Mouse (Mus musculus): ENCODE measurements around the gene Ilkap. TPM values are rescaled to one million over a fixed set of nuclear protein-coding genes. Genes with fewer than 3 reads are reported as not detected.

Gene Ilkap
- polyA plus RNA-seq, 1 experiment from 2014 or later: 153 TPM

DNA sequence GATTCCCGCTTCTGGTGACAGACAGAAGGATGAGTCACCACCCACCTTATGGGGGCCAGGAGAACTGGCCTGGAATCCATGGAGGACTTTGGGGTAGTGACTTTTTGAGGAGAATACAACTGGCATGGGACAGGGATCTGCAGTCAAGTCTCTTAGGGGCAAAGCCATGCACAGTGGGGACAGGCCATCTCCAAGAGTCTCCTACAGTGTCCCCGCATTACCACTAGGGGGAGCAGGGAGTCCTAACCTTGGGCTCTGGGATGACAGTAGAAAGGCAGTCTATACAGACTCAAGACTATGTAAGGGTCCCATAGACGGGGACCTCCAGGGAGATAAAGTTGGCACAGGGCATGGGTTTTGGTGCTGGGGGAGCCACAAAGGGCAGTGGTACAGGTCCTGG is 51.7 kb downstream of the Ilkap start:
- Histone ChIP-seq H3K9ac (replicated peaks) (no peak overlapping the region), H3K4me2 (replicated peaks) (no peak overlapping the region), H3K27ac (replicated peaks) (no peak overlapping the region), H3K4me3 (no peak overlapping the region), H3K4me1 (peaks cover 10% of the 10 kb centered on the region), H3K27me3 (peaks cover 53% of the 10 kb centered on the region), H3K36me3 (no peaks in the 10 kb centered on the region), H3K9me3 (no peaks in the 10 kb centered on the region)
- 36% methylated on average over 3 of the region's 3 CpGs for WGBS
- peak; percentile 49; the same call in 1 of the 2 replicates for ATAC-seq (ENCODE audit: low FRiP score, low read depth)

DNA sequence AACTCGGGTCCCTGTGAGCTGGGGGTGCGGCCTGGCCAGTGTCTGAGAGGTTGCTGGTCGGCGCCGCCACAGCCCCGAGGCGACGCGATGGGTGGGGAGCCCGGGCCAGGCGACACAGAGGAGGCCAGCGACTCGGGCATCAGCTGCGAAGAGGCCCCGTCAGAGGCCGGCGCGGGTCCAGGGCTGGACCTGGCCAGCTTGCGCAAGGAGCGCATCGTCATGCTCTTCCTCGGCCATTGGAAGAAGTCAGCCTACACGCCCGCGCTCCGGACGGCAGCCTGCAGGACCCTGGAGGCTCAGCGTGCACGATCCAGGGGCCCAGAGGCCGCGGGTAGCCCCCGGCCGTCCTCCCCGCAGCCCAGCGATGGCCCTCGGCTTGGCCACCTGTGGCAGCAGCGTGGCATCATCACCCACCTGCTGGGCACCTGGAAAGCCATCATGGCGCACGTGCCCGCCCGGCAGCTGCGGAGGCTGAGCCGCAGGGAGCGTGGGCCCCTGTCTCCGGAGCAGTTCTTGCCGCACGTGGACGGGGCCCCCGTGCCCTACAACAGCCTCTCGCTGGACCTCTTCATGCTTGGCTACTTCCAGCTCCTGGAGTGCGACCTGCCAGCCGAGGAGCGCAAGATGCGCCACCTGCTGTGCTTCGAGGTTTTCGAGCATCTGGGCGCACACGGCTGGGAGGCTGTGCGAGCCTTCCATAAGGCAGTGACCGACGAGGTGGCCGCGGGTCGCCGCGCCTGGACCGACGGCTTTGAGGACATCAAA is 53.5 kb downstream of the Ilkap start:
- no peak overlapping the region for H3K27ac ChIP-seq (replicated peaks)
- WGBS: 4% methylated on average over 68 of the region's 68 CpGs
- H3K4me2 ChIP-seq (replicated peaks): peak overlapping the region; percentile 51
- 0 out of 2 replicates have a peak overlapping the region, but pooled peaks have one; percentile 24 for H3K9ac ChIP-seq (replicated peaks)
- H3K9me3 ChIP-seq: no peaks in the 10 kb centered on the region
- H3K4me3 ChIP-seq: peak overlapping the region; percentile 30
- ATAC-seq (ENCODE audit: low FRiP score, low read depth): no peak
- H3K27me3 ChIP-seq: peaks cover 57% of the 10 kb centered on the region
- H3K4me1 ChIP-seq: peaks cover 10% of the 10 kb centered on the region
- H3K36me3 ChIP-seq: no peaks in the 10 kb centered on the region

DNA sequence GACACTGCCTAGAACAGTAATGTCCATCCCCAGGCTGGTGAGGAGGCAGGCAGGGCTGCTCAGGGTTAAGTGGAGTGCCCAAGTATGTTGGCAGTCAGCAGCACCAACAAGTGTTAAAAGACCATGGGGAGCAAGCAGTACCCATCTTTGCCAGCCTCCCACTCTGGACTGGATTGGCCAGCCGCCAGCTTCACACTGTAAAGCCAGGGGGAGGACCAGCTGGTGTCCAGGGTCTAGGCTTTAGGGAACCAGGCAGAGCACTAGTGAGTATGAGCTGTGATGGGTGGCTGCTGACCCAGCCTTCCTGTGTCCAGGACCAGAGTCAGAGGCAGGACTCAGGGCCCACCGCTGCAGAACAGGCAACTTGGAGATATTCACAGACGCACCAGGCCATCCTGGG is 54.6 kb downstream of the Ilkap start:
- no peak overlapping the region for H3K4me2 ChIP-seq (replicated peaks)
- H3K36me3 ChIP-seq: no peaks in the 10 kb centered on the region
- H3K9me3 ChIP-seq: no peaks in the 10 kb centered on the region
- H3K27me3 ChIP-seq: peaks cover 57% of the 10 kb centered on the region
- WGBS: 82% methylated on average over 3 of the region's 3 CpGs
- peaks cover 10% of the 10 kb centered on the region for H3K4me1 ChIP-seq
- no peak for ATAC-seq (ENCODE audit: low FRiP score, low read depth)
- H3K4me3 ChIP-seq: no peak overlapping the region
- no peak overlapping the region for H3K27ac ChIP-seq (replicated peaks)
- no peak overlapping the region for H3K9ac ChIP-seq (replicated peaks)

DNA sequence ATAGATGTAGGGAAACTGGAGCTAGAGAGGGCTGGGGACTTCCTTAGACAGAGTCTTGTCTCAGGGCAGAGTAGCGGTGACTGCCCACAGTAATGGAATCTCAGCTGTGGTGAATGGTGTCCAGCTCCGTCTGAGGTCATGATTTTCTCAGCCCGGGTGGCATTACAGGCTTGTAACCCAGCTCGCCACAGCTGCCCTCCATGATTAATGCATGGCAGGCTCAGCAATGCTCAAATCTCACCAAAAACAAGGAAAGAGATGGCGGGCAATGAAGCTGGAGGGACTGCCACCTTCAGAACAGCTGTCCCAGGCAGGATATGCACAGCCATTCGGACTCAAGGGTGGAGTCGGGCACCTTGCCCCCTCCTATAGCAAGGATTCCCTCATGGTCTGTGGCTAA is 61.3 kb downstream of the Ilkap start:
- Histone ChIP-seq H3K27ac (replicated peaks) (no peak overlapping the region), H3K4me1 (no peaks in the 10 kb centered on the region), H3K4me3 (no peak overlapping the region), H3K4me2 (replicated peaks) (no peak overlapping the region), H3K27me3 (peaks cover 9% of the 10 kb centered on the region), H3K9me3 (no peaks in the 10 kb centered on the region), H3K9ac (replicated peaks) (no peak overlapping the region), H3K36me3 (no peaks in the 10 kb centered on the region)
- no peak for ATAC-seq (ENCODE audit: low FRiP score, low read depth)
- 89% methylated on average over 7 of the region's 7 CpGs for WGBS

- no peaks in the 10 kb centered on the region for H3K9me3 ChIP-seq
- H3K36me3 ChIP-seq: no peaks in the 10 kb centered on the region
- H3K9ac ChIP-seq (replicated peaks): no peak overlapping the region
- no peaks in the 10 kb centered on the region for H3K27me3 ChIP-seq
- no peak for ATAC-seq (ENCODE audit: low FRiP score, low read depth)
- no peak overlapping the region for H3K27ac ChIP-seq (replicated peaks)
- H3K4me1 ChIP-seq: no peaks in the 10 kb centered on the region
- H3K4me2 ChIP-seq (replicated peaks): no peak overlapping the region
- H3K4me3 ChIP-seq: no peak overlapping the region
Measured at GRCm38 (mm10) chr1:91333582-91333981, 65.0 kb downstream of the Ilkap start.

GRCm38 (mm10) chr1:91332102-91332501 is 66.5 kb downstream of the Ilkap start:
- no peak overlapping the region for H3K27ac ChIP-seq (replicated peaks)
- no peak overlapping the region for H3K4me3 ChIP-seq
- 70% methylated on average over 4 of the region's 4 CpGs for WGBS
- no peaks in the 10 kb centered on the region for H3K4me1 ChIP-seq
- H3K9ac ChIP-seq (replicated peaks): no peak overlapping the region
- H3K27me3 ChIP-seq: no peaks in the 10 kb centered on the region
- no peak for ATAC-seq (ENCODE audit: low FRiP score, low read depth)
- H3K9me3 ChIP-seq: no peaks in the 10 kb centered on the region
- H3K36me3 ChIP-seq: no peaks in the 10 kb centered on the region
- no peak overlapping the region for H3K4me2 ChIP-seq (replicated peaks)

DNA sequence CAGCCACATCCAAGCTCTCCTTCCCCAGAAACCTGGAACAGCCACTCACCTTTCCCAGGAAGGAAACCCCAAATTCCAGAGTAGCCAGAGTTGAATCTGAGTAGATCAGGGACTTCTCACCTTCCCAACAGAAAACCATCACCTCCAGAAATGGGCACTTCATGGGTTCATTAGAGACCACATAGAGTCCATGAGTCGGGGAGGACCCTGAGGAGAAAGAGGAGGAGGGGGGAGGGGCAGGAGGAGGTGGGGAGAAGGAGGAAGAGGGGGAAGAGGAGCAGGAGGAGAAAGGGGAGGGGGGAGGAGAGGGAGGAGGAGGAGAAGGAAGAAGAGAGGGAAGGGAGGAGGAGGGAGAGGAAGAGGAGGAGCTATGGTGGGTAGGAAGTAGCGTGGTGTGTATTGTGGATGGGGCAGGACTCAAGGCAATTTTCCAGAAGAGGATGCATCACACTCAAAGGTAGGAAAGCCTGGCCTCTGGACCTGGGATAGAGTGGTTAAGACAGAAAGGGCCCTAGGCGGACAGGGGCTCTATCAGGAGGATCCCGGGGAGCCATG is 73.0 kb downstream of the Ilkap start:
- H3K27ac ChIP-seq (replicated peaks): no peak overlapping the region
- H3K4me3 ChIP-seq: no peak overlapping the region
- H3K36me3 ChIP-seq: no peaks in the 10 kb centered on the region
- H3K4me2 ChIP-seq (replicated peaks): no peak overlapping the region
- H3K9me3 ChIP-seq: no peaks in the 10 kb centered on the region
- 78% methylated on average over 4 of the region's 4 CpGs for WGBS
- ATAC-seq (ENCODE audit: low FRiP score, low read depth): no peak
- H3K4me1 ChIP-seq: no peaks in the 10 kb centered on the region
- H3K9ac ChIP-seq (replicated peaks): no peak overlapping the region
- H3K27me3 ChIP-seq: no peaks in the 10 kb centered on the region

DNA sequence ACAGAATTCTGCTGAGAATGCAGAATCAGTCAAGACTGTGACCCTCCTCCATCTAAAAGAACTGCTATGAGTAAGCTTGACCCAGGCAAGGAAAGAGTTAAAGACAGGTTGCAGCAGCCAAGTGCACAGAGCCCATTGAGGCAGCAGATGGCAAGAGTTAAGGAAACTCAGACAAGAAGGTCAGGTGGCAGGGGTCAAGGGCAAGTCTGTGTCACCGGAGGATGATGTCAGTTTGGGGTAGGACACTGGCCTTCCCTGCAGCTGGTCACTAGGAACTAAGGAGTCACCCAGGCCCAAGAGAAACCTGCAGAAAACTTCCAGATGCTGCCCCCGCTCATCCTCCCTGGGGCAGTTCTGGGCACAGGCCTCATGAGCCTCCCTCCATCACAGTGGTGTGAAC is 74.0 kb downstream of the Ilkap start:
- 68% methylated on average over 2 of the region's 2 CpGs for WGBS
- H3K36me3 ChIP-seq: no peaks in the 10 kb centered on the region
- H3K27ac ChIP-seq (replicated peaks): no peak overlapping the region
- no peaks in the 10 kb centered on the region for H3K27me3 ChIP-seq
- no peak overlapping the region for H3K4me2 ChIP-seq (replicated peaks)
- no peak overlapping the region for H3K9ac ChIP-seq (replicated peaks)
- no peak for ATAC-seq (ENCODE audit: low FRiP score, low read depth)
- H3K9me3 ChIP-seq: no peaks in the 10 kb centered on the region
- no peak overlapping the region for H3K4me3 ChIP-seq
- no peaks in the 10 kb centered on the region for H3K4me1 ChIP-seq

Other genes starting within 250 kb of the Ilkap start
- 0.31 and 0.80 TPM in 2 replicates for gene Ramp1, start 219.0 kb downstream of the Ilkap start, polyA plus RNA-seq (2016; fragmentation: Nextera tagmentation; extraction: Ambion mirVana)
- 73.0 and 80.6 TPM in 2 replicates for gene Ube2f, start 148.5 kb downstream of the Ilkap start, polyA plus RNA-seq (2016; fragmentation: Nextera tagmentation; extraction: Ambion mirVana)
- gene Scly, start 100.5 kb downstream of the Ilkap start, polyA plus RNA-seq (2016; fragmentation: Nextera tagmentation; extraction: Ambion mirVana): 11.6 and 12.1 TPM in 2 replicates
- gene Espnl, start 76.7 kb downstream of the Ilkap start, polyA plus RNA-seq (2016; fragmentation: Nextera tagmentation; extraction: Ambion mirVana): 0.08 and 0.09 TPM in 2 replicates
- 0.11 TPM in 1 of 2 replicates, not detected in the other for gene Klhl30, start 47.8 kb downstream of the Ilkap start, polyA plus RNA-seq (2016; fragmentation: Nextera tagmentation; extraction: Ambion mirVana)
- 0.48 and 0.59 TPM in 2 replicates for gene Erfe, start 32.4 kb downstream of the Ilkap start, polyA plus RNA-seq (2016; fragmentation: Nextera tagmentation; extraction: Ambion mirVana)
- 432 and 455 TPM in 2 replicates for gene Hes6, start 15.2 kb upstream of the Ilkap start, polyA plus RNA-seq (2016; fragmentation: Nextera tagmentation; extraction: Ambion mirVana)
- gene Per2, start 60.5 kb upstream of the Ilkap start, polyA plus RNA-seq (2016; fragmentation: Nextera tagmentation; extraction: Ambion mirVana): 3.2 TPM in 2 replicates
- gene Traf3ip1, start 95.8 kb upstream of the Ilkap start, polyA plus RNA-seq (2016; fragmentation: Nextera tagmentation; extraction: Ambion mirVana): 12.1 and 12.6 TPM in 2 replicates
- gene Asb1, start 141.7 kb upstream of the Ilkap start, polyA plus RNA-seq (2016; fragmentation: Nextera tagmentation; extraction: Ambion mirVana): 13.2 and 14.5 TPM in 2 replicates

Measured in midbrain, embryonic 12.5 days (tissue).